Mouse (Mus musculus) liver, adult 10 weeks (tissue): ENCODE results near the gene Ipo11. TPM values are rescaled to one million over a fixed set of nuclear protein-coding genes. Genes with fewer than 3 reads are reported as not detected.

Experiments
- polyA plus RNA-seq: library from polyadenylated mRNA; stranded (reverse); fragments of 350-450 nt; fragmentation: Illumina TruSeq; extraction: RNeasy Lipid Tissue Mini Kit (QIAGEN cat#74804); gene quantifications from one replicate; pipeline ENCODE4 v1.2.3, GENCODE M21; 2014; ENCODE audit warnings: low read depth, low replicate concordance

The Ipo11 gene
- 24.1 TPM for polyA plus RNA-seq

GRCm38 (mm10) chr13:106936256-106937137, at the start of gene Ipo11:
Ipo11 (minus strand) TSS chr13:106936958.

DNA sequence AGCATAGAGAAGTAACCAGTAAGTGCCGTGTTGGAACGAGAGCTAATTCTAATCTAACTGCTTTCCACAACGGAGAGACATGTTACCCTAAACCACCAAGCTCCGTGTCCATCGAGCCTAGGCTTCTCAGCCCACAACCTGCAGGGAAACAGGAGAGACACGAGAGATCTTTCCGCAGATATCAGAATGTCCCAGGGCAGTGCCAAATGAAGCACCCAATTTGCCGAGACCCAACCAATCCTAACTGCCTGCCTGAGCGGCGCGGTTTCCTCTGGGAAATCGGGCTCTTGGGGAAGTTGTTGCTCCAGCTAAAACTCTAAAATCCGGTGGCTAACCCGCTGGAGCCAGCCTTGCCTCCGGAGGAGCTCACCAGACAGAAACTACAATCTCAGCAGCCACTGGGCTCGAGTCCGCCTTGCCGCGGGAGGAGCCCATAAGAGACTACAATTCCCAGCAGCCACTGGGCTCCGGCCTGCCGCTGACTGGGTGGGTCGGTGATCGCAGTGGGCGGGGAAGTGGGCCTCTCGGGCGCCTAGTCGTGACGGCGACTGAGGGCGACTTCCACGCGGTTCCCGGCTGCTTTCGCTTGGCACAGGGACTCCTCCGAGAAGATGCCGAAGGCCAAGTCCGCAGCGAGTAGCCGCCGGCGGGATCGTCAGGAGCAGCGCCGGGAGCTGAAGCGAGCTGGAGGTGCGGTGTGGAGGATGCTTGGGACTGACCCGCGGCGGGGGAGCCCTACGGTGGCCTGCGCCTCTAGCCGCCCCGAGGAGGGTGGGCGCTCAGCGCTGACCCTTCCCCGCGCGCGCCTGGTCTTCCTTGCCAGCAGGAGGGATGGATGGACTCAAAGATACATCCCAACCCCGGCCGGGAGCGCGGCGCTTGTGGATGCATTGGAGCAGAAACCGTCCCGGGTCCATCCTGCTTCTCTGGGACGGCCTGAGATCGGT, 10.1 kb upstream of the Ipo11 start, which contains the start of gene Dimt1:
TSS of gene Dimt1 (plus strand) at position 534 of the 947 bp plus-strand sequence.

Other genes with a start within 250 kb of the Ipo11 start
- 6.5 TPM for gene Dimt1, start 10.2 kb upstream of the Ipo11 start, polyA plus RNA-seq
- 11.8 TPM for gene Kif2a, start 85.2 kb upstream of the Ipo11 start, polyA plus RNA-seq